Mouse (Mus musculus) embryo, embryonic 11.5 days (tissue): Measurements from ENCODE around the gene Sys1.
A peak's percentile ranks its signal among the peaks of the same experiment; 100 is the strongest.

Experiments used
- DNase-seq: peaks from one replicate; pipeline ENCODE4 v3.0.0-alpha.2; 2012; ENCODE audit warnings: low read depth, low spot score

Sys1 gene

GRCm38 (mm10) chr2:164434681-164435080 lies 22.1 kb upstream of the Sys1 start:
- no peak for DNase-seq

- no peak for DNase-seq
Measured at GRCm38 (mm10) chr2:164435216-164436090, 21.3 kb upstream of the Sys1 start.

GRCm38 (mm10) chr2:164436215-164436913 lies 20.4 kb upstream of the Sys1 start:
- no peak for DNase-seq

GRCm38 (mm10) chr2:164436961-164437360 lies 19.8 kb upstream of the Sys1 start:
- no peak for DNase-seq

GRCm38 (mm10) chr2:164437710-164438109 lies 19.1 kb upstream of the Sys1 start:
- DNase-seq, result no peak

GRCm38 (mm10) chr2:164438257-164438656 lies 18.5 kb upstream of the Sys1 start:
- no peak for DNase-seq

- DNase-seq, result no peak
Measured at GRCm38 (mm10) chr2:164439001-164439421, 17.8 kb upstream of the Sys1 start.

- DNase-seq, result no peak
Measured at GRCm38 (mm10) chr2:164440314-164440713, 16.4 kb upstream of the Sys1 start.

GRCm38 (mm10) chr2:164441155-164441554 lies 15.6 kb upstream of the Sys1 start:
- DNase-seq, result no peak

- DNase-seq, result no peak
Measured at GRCm38 (mm10) chr2:164441731-164442130, 15.0 kb upstream of the Sys1 start.

GRCm38 (mm10) chr2:164442315-164443050 lies 14.3 kb upstream of the Sys1 start:
- no peak for DNase-seq

- DNase-seq, result peak; percentile 54
Measured at GRCm38 (mm10) chr2:164443051-164443437, 13.7 kb upstream of the Sys1 start.

- DNase-seq, result no peak
Measured at GRCm38 (mm10) chr2:164443460-164444000, 13.2 kb upstream of the Sys1 start, which contains the start of gene Sdc4. Sdc4 (minus strand) TSS chr2:164443887.

GRCm38 (mm10) chr2:164444701-164445100 lies 12.1 kb upstream of the Sys1 start:
- DNase-seq, result no peak

GRCm38 (mm10) chr2:164445399-164446085 lies 11.2 kb upstream of the Sys1 start:
- DNase-seq, result no peak

- DNase-seq, result no peak
Measured at GRCm38 (mm10) chr2:164446086-164446469, 10.7 kb upstream of the Sys1 start.

GRCm38 (mm10) chr2:164448140-164448539 lies 8.6 kb upstream of the Sys1 start:
- DNase-seq, result no peak

GRCm38 (mm10) chr2:164448921-164449320 lies 7.8 kb upstream of the Sys1 start:
- no peak for DNase-seq

GRCm38 (mm10) chr2:164449341-164450042 lies 7.3 kb upstream of the Sys1 start:
- DNase-seq, result no peak

GRCm38 (mm10) chr2:164452000-164452676 lies 4.6 kb upstream of the Sys1 start:
- DNase-seq, result no peak
